Mouse (Mus musculus): ENCODE measurements at regions not wholly inside any gene's neighbourhood (a gene's known extent, or its start where the extent isn't known, plus 50 kb on each side); places are given as distances from the start of the nearest gene placed in this dataset.

GRCm38 (mm10) chr1:42436366-42436998 is 259.1 kb upstream of the Pou3f3 start:
- no peak overlapping the region for H3K4me2 ChIP-seq (replicated peaks)
- ATAC-seq (replicated peaks) = no peak
- no peaks in the 10 kb centered on the region for H3K36me3 ChIP-seq
- no peaks in the 10 kb centered on the region for H3K27me3 ChIP-seq
- H3K27ac ChIP-seq (replicated peaks) = no peak overlapping the region
- WGBS = 61% methylated on average over 8 of the region's 8 CpGs
- no peak overlapping the region for H3K4me3 ChIP-seq
- no peak overlapping the region for H3K9ac ChIP-seq (replicated peaks)
- H3K9me3 ChIP-seq = no peaks in the 10 kb centered on the region
- H3K4me1 ChIP-seq = no peaks in the 10 kb centered on the region

GRCm38 (mm10) chr1:42468365-42468764 is 227.2 kb upstream of the Pou3f3 start:
- no peak overlapping the region for H3K4me3 ChIP-seq
- no peak for ATAC-seq (replicated peaks)
- no peak overlapping the region for H3K9ac ChIP-seq (replicated peaks)
- H3K27ac ChIP-seq (replicated peaks) = no peak overlapping the region
- peaks cover 17% of the 10 kb centered on the region for H3K4me1 ChIP-seq
- H3K9me3 ChIP-seq = no peaks in the 10 kb centered on the region
- no peak overlapping the region for H3K4me2 ChIP-seq (replicated peaks)
- H3K27me3 ChIP-seq = no peaks in the 10 kb centered on the region
- 92% methylated on average over 3 of the region's 3 CpGs for WGBS
- no peaks in the 10 kb centered on the region for H3K36me3 ChIP-seq

GRCm38 (mm10) chr1:42471846-42472494 is 223.6 kb upstream of the Pou3f3 start:
- peak overlapping the region; percentile 25; the same call in 1 of the 2 replicates for H3K4me2 ChIP-seq (replicated peaks)
- H3K36me3 ChIP-seq = no peaks in the 10 kb centered on the region
- H3K4me1 ChIP-seq = peaks cover 30% of the 10 kb centered on the region
- no peaks in the 10 kb centered on the region for H3K27me3 ChIP-seq
- 0 out of 2 replicates have a peak overlapping the region, but pooled peaks have one; percentile 3 for H3K9ac ChIP-seq (replicated peaks)
- 0 out of 2 replicates have a peak overlapping the region, but pooled peaks have one; percentile 11 for H3K27ac ChIP-seq (replicated peaks)
- no peak overlapping the region for H3K4me3 ChIP-seq
- WGBS = 33% methylated on average over 10 of the region's 10 CpGs
- no peak for ATAC-seq (replicated peaks)
- no peaks in the 10 kb centered on the region for H3K9me3 ChIP-seq

GRCm38 (mm10) chr1:42472495-42473230 is 222.9 kb upstream of the Pou3f3 start:
- no peaks in the 10 kb centered on the region for H3K36me3 ChIP-seq
- H3K9ac ChIP-seq (replicated peaks) = 0 out of 2 replicates have a peak overlapping the region, but pooled peaks have one; percentile 3
- 34% methylated on average over 13 of the region's 13 CpGs for WGBS
- H3K27me3 ChIP-seq = no peaks in the 10 kb centered on the region
- H3K4me1 ChIP-seq = peaks cover 30% of the 10 kb centered on the region
- H3K9me3 ChIP-seq = no peaks in the 10 kb centered on the region
- 0 out of 2 replicates have a peak overlapping the region, but pooled peaks have one; percentile 11 for H3K27ac ChIP-seq (replicated peaks)
- H3K4me3 ChIP-seq = no peak overlapping the region
- H3K4me2 ChIP-seq (replicated peaks) = peak overlapping the region; percentile 25; the same call in 1 of the 2 replicates
- ATAC-seq (replicated peaks) = no peak; the same call in 1 of the 2 replicates

- H3K4me3 ChIP-seq = no peak overlapping the region
- H3K4me2 ChIP-seq (replicated peaks) = no peak overlapping the region
- no peaks in the 10 kb centered on the region for H3K27me3 ChIP-seq
- peak; percentile 63 for ATAC-seq (replicated peaks)
- WGBS = 34% methylated on average over 8 of the region's 8 CpGs
- H3K27ac ChIP-seq (replicated peaks) = no peak overlapping the region
- no peak overlapping the region for H3K9ac ChIP-seq (replicated peaks)
- H3K4me1 ChIP-seq = peaks cover 30% of the 10 kb centered on the region
- H3K36me3 ChIP-seq = no peaks in the 10 kb centered on the region
- H3K9me3 ChIP-seq = no peaks in the 10 kb centered on the region
These were observed 221.4 kb upstream of the Pou3f3 start for GRCm38 (mm10) chr1:42474197-42474596.

GRCm38 (mm10) chr1:42474831-42475230 is 220.7 kb upstream of the Pou3f3 start:
- Histone ChIP-seq H3K36me3 (no peaks in the 10 kb centered on the region), H3K27ac (replicated peaks) (no peak overlapping the region), H3K4me1 (peaks cover 30% of the 10 kb centered on the region), H3K9ac (replicated peaks) (no peak overlapping the region), H3K9me3 (no peaks in the 10 kb centered on the region), H3K4me3 (no peak overlapping the region), H3K27me3 (no peaks in the 10 kb centered on the region), H3K4me2 (replicated peaks) (no peak overlapping the region)
- no peak; the same call in 1 of the 2 replicates for ATAC-seq (replicated peaks)
- 94% methylated on average over 1 of the region's 1 CpGs for WGBS

GRCm38 (mm10) chr1:42475629-42476028 is 219.9 kb upstream of the Pou3f3 start:
- Histone ChIP-seq H3K4me2 (replicated peaks) (no peak overlapping the region), H3K27me3 (no peaks in the 10 kb centered on the region), H3K4me1 (peaks cover 30% of the 10 kb centered on the region), H3K9me3 (no peaks in the 10 kb centered on the region), H3K27ac (replicated peaks) (no peak overlapping the region), H3K4me3 (no peak overlapping the region), H3K36me3 (no peaks in the 10 kb centered on the region), H3K9ac (replicated peaks) (no peak overlapping the region)
- 71% methylated on average over 2 of the region's 2 CpGs for WGBS
- no peak for ATAC-seq (replicated peaks)

- H3K27me3 ChIP-seq = no peaks in the 10 kb centered on the region
- H3K4me1 ChIP-seq = no peaks in the 10 kb centered on the region
- H3K4me3 ChIP-seq = no peak overlapping the region
- no peaks in the 10 kb centered on the region for H3K36me3 ChIP-seq
- WGBS = 83% methylated on average over 8 of the region's 8 CpGs
- ATAC-seq (replicated peaks) = no peak
- no peak overlapping the region for H3K4me2 ChIP-seq (replicated peaks)
- no peaks in the 10 kb centered on the region for H3K9me3 ChIP-seq
- no peak overlapping the region for H3K9ac ChIP-seq (replicated peaks)
- H3K27ac ChIP-seq (replicated peaks) = no peak overlapping the region
These were observed 215.1 kb upstream of the Pou3f3 start for GRCm38 (mm10) chr1:42480348-42480920.

- no peak for ATAC-seq (replicated peaks)
- Histone ChIP-seq H3K4me2 (replicated peaks) (no peak overlapping the region), H3K9ac (replicated peaks) (no peak overlapping the region), H3K4me1 (peaks cover 13% of the 10 kb centered on the region), H3K27me3 (no peaks in the 10 kb centered on the region), H3K27ac (replicated peaks) (no peak overlapping the region), H3K4me3 (no peak overlapping the region), H3K36me3 (no peaks in the 10 kb centered on the region), H3K9me3 (no peaks in the 10 kb centered on the region)
- 40% methylated on average over 5 of the region's 5 CpGs for WGBS
These were observed 206.0 kb upstream of the Pou3f3 start for GRCm38 (mm10) chr1:42489563-42489962.

GRCm38 (mm10) chr1:42490856-42491643 is 204.5 kb upstream of the Pou3f3 start:
- H3K9me3 ChIP-seq = no peaks in the 10 kb centered on the region
- H3K27me3 ChIP-seq = no peaks in the 10 kb centered on the region
- peak; percentile 81 for ATAC-seq (replicated peaks)
- peak overlapping the region; percentile 37 for H3K4me3 ChIP-seq
- H3K4me1 ChIP-seq = peaks cover 13% of the 10 kb centered on the region
- no peaks in the 10 kb centered on the region for H3K36me3 ChIP-seq
- peak overlapping the region; percentile 71 for H3K4me2 ChIP-seq (replicated peaks)
- 15% methylated on average over 11 of the region's 11 CpGs for WGBS
- peak overlapping the region; percentile 49 for H3K9ac ChIP-seq (replicated peaks)
- H3K27ac ChIP-seq (replicated peaks) = no peak overlapping the region

GRCm38 (mm10) chr1:42491644-42492277 is 203.8 kb upstream of the Pou3f3 start:
- Histone ChIP-seq H3K36me3 (no peaks in the 10 kb centered on the region), H3K4me2 (replicated peaks) (peak overlapping the region; percentile 71), H3K9me3 (no peaks in the 10 kb centered on the region), H3K4me1 (peaks cover 13% of the 10 kb centered on the region), H3K27me3 (no peaks in the 10 kb centered on the region), H3K27ac (replicated peaks) (no peak overlapping the region), H3K9ac (replicated peaks) (peak overlapping the region; percentile 49), H3K4me3 (peak overlapping the region; percentile 37)
- 1% methylated on average over 35 of the region's 35 CpGs for WGBS
- peak; percentile 73 for ATAC-seq (replicated peaks)
